Mouse (Mus musculus) erythroblast, adult 5-6 weeks (primary cell): ENCODE data around the gene Ccr1l1. TPM values are rescaled to one million over a fixed set of nuclear protein-coding genes. Genes with fewer than 3 reads are reported as not detected.

Experiments used
- ATAC-seq: replicated peaks from 2 replicates; pipeline ENCODE4 v1.8.0; 2016; ENCODE audit warnings: moderate number of reproducible peaks, mild to moderate bottlenecking, moderate TSS enrichment, inconsistent platforms; ENCODE audit not compliant: poor library complexity, low FRiP score, severe bottlenecking
- total RNA-seq, 2 experiments: library from RNA; stranded (forward) in 1 of 2; stranded (reverse) in 1 of 2; fragments of 150-400 nt in 1 of 2; fragments of 200-764, 138-1000 nt in 1 of 2; gene quantifications; 2 replicates each; pipeline versions ENCODE4 v1.2.3 to v1.2.4; 2015 to 2017; ENCODE audit warnings: low replicate concordance in 2 of 2

Gene Ccr1l1
- total RNA-seq, 2 experiments from 2014 or later, result 1.6 TPM; not detected in 1

- ATAC-seq, result no peak
Observed at GRCm38 (mm10) chr9:123931761-123932700, 46.2 kb downstream of the Ccr1l1 start.

GRCm38 (mm10) chr9:123930926-123931325, 47.3 kb downstream of the Ccr1l1 start:
- ATAC-seq, result no peak

DNA sequence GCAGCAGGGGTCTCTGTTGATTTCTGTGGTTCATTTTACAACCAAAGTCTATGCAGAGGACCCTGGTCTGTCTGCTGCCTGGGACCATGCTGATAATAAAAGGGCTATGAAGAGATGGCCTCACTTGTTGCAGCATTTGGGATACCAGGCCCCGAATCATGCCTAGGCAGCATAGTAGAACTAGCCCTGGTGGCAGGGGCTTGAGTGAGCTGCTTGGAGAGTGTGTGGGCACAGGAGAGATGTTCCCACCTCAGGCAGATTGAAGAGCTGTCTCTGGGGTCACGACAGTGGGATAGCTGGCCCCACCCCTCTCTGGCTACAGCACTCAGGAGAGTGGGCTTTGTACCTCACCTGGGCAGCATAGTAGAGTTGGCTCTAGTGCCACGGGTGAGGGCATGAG, 47.7 kb downstream of the Ccr1l1 start:
- ATAC-seq, result no peak

DNA sequence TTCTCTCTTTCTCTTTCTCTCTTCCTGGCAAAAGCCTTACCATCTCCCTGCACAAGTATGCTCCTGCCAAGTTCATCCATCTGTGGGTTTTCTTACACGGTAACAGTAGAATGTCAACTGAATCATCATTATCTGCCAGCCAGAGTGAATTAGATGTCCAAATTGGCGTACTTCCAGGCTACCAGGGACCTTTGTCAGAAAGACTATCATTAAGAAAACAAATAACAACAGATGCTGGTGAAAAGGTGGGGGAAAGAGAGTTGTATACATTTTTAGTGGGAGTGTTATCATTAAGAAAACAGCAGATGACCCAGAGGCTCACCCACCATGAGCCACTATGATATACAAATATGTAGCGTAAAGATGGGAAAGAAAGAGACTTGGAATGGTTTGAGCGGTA, 48.3 kb downstream of the Ccr1l1 start:
- ATAC-seq, result no peak

DNA sequence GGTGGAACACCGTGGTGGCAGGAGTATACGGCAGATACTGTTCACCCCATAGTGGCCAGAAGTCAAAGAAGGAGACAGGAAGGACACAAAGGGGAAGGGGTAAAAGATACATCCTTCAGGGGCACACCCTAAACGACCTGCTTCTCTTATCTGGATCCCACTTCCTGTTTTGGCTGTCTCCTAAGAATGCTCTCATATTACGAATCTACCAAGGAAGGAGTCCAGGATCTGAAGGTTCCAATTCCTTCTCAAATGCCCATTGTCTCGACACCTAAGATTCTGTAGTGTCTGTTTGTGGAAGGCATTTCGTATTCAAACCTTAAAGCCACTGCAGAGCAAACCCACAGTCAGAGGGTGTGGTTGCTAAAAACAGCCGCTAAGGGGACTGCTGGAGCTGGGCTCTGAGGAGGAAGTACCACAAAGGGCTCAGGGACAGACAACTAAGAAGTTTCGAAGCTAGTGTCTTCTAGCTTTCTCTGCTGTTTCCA, 49.4 kb downstream of the Ccr1l1 start:
- peak; percentile 48 for ATAC-seq

GRCm38 (mm10) chr9:123928118-123928758, 50.0 kb downstream of the Ccr1l1 start:
- no peak for ATAC-seq

DNA sequence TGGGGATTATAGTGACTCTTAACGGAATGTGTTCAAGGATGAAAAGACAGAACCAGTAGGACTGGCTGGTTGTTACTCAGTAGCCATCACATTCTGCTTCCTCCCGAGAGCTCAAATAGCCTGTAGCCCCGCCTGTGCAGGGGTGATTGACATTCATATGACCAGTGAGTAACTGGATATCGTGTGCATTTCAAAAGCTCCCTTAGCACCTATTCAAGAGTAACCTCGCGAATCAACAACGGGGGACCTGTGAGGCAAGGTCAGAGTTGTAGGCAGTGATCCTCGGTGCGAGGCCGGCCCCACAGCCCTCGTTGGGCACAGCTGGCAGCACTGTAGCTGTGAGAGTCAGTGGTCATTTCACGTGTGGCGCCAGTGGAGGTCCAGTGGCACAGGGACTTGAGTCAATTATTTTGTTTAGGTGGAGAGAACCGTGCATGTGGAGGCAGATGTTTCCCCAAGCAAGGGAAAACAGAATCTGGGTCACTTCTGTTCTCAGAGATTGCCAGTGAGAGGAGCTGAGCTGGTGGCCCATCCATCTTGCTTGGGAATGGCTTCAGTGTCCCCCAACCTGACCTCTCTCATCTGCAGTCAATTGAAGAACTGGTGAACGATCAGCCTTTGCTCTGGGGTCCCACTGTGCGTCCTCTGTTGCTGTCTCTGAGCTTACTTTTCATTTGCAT, 50.8 kb downstream of the Ccr1l1 start:
- ATAC-seq, result no peak

Other genes starting within 250 kb of the Ccr1l1 start
- gene Cxcr6, start 171.9 kb downstream of the Ccr1l1 start, total RNA-seq (2015; ENCODE audit: low replicate concordance), result 1.3 TPM in 1 of 2 replicates, not detected in the other
- gene Cxcr6, start 171.9 kb downstream of the Ccr1l1 start, total RNA-seq (2017; ENCODE audit: low replicate concordance), result 0.77 and 1.3 TPM in 2 replicates
- 10.9 and 12.3 TPM in 2 replicates for gene Fyco1, start 126.5 kb downstream of the Ccr1l1 start, total RNA-seq (2015; ENCODE audit: low replicate concordance)
- gene Fyco1, start 126.5 kb downstream of the Ccr1l1 start, total RNA-seq (2017; ENCODE audit: low replicate concordance), result 6.5 and 9.1 TPM in 2 replicates
- not detected in 2 replicates for gene Xcr1, start 116.4 kb downstream of the Ccr1l1 start, total RNA-seq (2015; ENCODE audit: low replicate concordance)
- gene Xcr1, start 116.4 kb downstream of the Ccr1l1 start, total RNA-seq (2017; ENCODE audit: low replicate concordance), result 0.70 TPM in 1 of 2 replicates, not detected in the other
- gene Ccr1, start 9.7 kb downstream of the Ccr1l1 start, total RNA-seq (2015; ENCODE audit: low replicate concordance), result 12.3 and 17.3 TPM in 2 replicates
- gene Ccr1, start 9.7 kb downstream of the Ccr1l1 start, total RNA-seq (2017; ENCODE audit: low replicate concordance), result 12.1 and 14.9 TPM in 2 replicates
- 25.5 and 33.2 TPM in 2 replicates for gene Ccr3, start 43.6 kb upstream of the Ccr1l1 start, total RNA-seq (2015; ENCODE audit: low replicate concordance)
- gene Ccr3, start 43.6 kb upstream of the Ccr1l1 start, total RNA-seq (2017; ENCODE audit: low replicate concordance), result 15.9 and 17.4 TPM in 2 replicates
- 71.1 and 79.2 TPM in 2 replicates for gene Ccr2, start 123.5 kb upstream of the Ccr1l1 start, total RNA-seq (2015; ENCODE audit: low replicate concordance)
- 65.7 and 81.8 TPM in 2 replicates for gene Ccr2, start 123.5 kb upstream of the Ccr1l1 start, total RNA-seq (2017; ENCODE audit: low replicate concordance)
- gene Ccr5, start 143.1 kb upstream of the Ccr1l1 start, total RNA-seq (2015; ENCODE audit: low replicate concordance), result 0.42 TPM in 1 of 2 replicates, not detected in the other
- 0.26 and 0.42 TPM in 2 replicates for gene Ccr5, start 143.1 kb upstream of the Ccr1l1 start, total RNA-seq (2017; ENCODE audit: low replicate concordance)